27 mouse cellular contexts compared by ENCODE assay signal in genomic region chr13:19429812-19430370, GRCm38 (mm10). TPM values are rescaled to one million over a fixed set of nuclear protein-coding genes. Genes with fewer than 3 reads are reported as not detected.
A peak's percentile ranks its signal among the peaks of the same experiment; 100 is the strongest.
DNase-seq lines count a peak whose midpoint lies in the region; ATAC-seq lines count a peak whose summit lies in the region.
"Had no signal": no experiment of that assay in that cellular context is flagged by ENCODE, and none has a peak within 500 bp of the region (broad histone marks: within the 10 kb centered on the region; RNA-seq: fewer than 3 reads in every experiment).

No protein-coding gene starts in this region.

- no peaks in the 10 kb centered on the region for H3K9me3 ChIP-seq in heart, embryonic 10.5 days
- H3K9me3 ChIP-seq in heart, embryonic 13.5 days, result no peaks in the 10 kb centered on the region; the same call in 1 of the 2 replicates
- H3K9me3 ChIP-seq in kidney, embryonic 16.5 days (ENCODE audit: low read length), result no peaks in the 10 kb centered on the region
- H3K9me3 ChIP-seq: embryonic facial prominence, embryonic 10.5 days; embryonic facial prominence, embryonic 13.5 days; forebrain, embryonic 12.5 days; forebrain, embryonic 15.5 days; G1E; hindbrain, embryonic 10.5 days; hindbrain, embryonic 13.5 days; intestine, embryonic 15.5 days had no signal

- 36% methylated on average over 4 of the region's 4 CpGs for WGBS in heart, embryonic 10.5 days
- WGBS in heart, embryonic 13.5 days, result 25% methylated on average over 4 of the region's 4 CpGs
- WGBS in kidney, embryonic 16.5 days, result 27% methylated on average over 4 of the region's 4 CpGs

- H3K27ac ChIP-seq in heart, embryonic 10.5 days, result peak overlapping the region; percentile 62; the same call in 1 of the 2 replicates
- 0 out of 2 replicates have a peak overlapping the region, but pooled peaks have one; percentile 36 for H3K27ac ChIP-seq in heart, embryonic 13.5 days (replicated peaks)
- H3K27ac ChIP-seq in kidney, embryonic 16.5 days (ENCODE audit: low read length), result no peak overlapping the region
- H3K27ac ChIP-seq: embryonic facial prominence, embryonic 10.5 days; embryonic facial prominence, embryonic 13.5 days; forebrain, embryonic 12.5 days; forebrain, embryonic 15.5 days; hindbrain, embryonic 10.5 days; hindbrain, embryonic 13.5 days; intestine, embryonic 15.5 days had no signal

- no peaks in the 10 kb centered on the region for H3K36me3 ChIP-seq in heart, embryonic 10.5 days
- no peaks in the 10 kb centered on the region for H3K36me3 ChIP-seq in heart, embryonic 13.5 days
- H3K36me3 ChIP-seq in kidney, embryonic 16.5 days (ENCODE audit: insufficient read depth, low read length), result no peaks in the 10 kb centered on the region
- H3K36me3 ChIP-seq: embryonic facial prominence, embryonic 10.5 days; embryonic facial prominence, embryonic 13.5 days; forebrain, embryonic 12.5 days; forebrain, embryonic 15.5 days; G1E; hindbrain, embryonic 10.5 days; hindbrain, embryonic 13.5 days; intestine, embryonic 15.5 days had no signal

- H3K27me3 ChIP-seq in heart, embryonic 10.5 days (ENCODE audit: insufficient read depth, poor library complexity, severe bottlenecking), result no peaks in the 10 kb centered on the region
- H3K27me3 ChIP-seq in heart, embryonic 13.5 days (replicated peaks), result no peaks in the 10 kb centered on the region
- no peaks in the 10 kb centered on the region for H3K27me3 ChIP-seq in kidney, embryonic 16.5 days (ENCODE audit: insufficient read depth, low read length)
- H3K27me3 ChIP-seq: CH12.LX; embryonic facial prominence, embryonic 13.5 days; forebrain, embryonic 12.5 days; forebrain, embryonic 15.5 days; hindbrain, embryonic 13.5 days; intestine, embryonic 15.5 days; Patski had no signal

- no peak; the same call in 1 of the 2 replicates for ATAC-seq in heart, embryonic 13.5 days (ENCODE audit: extremely low read depth, insufficient number of reproducible peaks, low FRiP score, low TSS enrichment)
- peak; percentile 76 for ATAC-seq in kidney, embryonic 16.5 days (ENCODE audit: low FRiP score, low TSS enrichment)
- peak; percentile 62 for ATAC-seq in megakaryocyte, adult 5-6 weeks (ENCODE audit: poor library complexity, severe bottlenecking)
- ATAC-seq: forebrain, embryonic 15.5 days; hindbrain, embryonic 16.5 days; intestine, embryonic 15.5 days; Patski had no signal

- no peak overlapping the region for H3K4me2 ChIP-seq in heart, embryonic 13.5 days
- H3K4me2 ChIP-seq in kidney, embryonic 16.5 days (replicated peaks; ENCODE audit: low read depth, low read length), result no peak overlapping the region
- H3K4me2 ChIP-seq: embryonic facial prominence, embryonic 13.5 days; forebrain, embryonic 12.5 days; forebrain, embryonic 15.5 days; hindbrain, embryonic 13.5 days; intestine, embryonic 15.5 days had no signal

- H3K9ac ChIP-seq in heart, embryonic 13.5 days, result no peak overlapping the region
- H3K9ac ChIP-seq in kidney, embryonic 16.5 days (replicated peaks; ENCODE audit: low read length), result no peak overlapping the region
- H3K9ac ChIP-seq: embryonic facial prominence, embryonic 13.5 days; forebrain, embryonic 12.5 days; forebrain, embryonic 15.5 days; hindbrain, embryonic 13.5 days; intestine, embryonic 15.5 days had no signal

- no peak overlapping the region for H3K4me3 ChIP-seq in heart, embryonic 10.5 days
- H3K4me3 ChIP-seq in heart, embryonic 13.5 days, result no peak overlapping the region
- H3K4me3 ChIP-seq in kidney, embryonic 16.5 days (ENCODE audit: low read length), result no peak overlapping the region
- H3K4me3 ChIP-seq: embryonic facial prominence, embryonic 10.5 days; embryonic facial prominence, embryonic 13.5 days; erythroblast, embryonic 14.5 days; forebrain, embryonic 12.5 days; forebrain, embryonic 15.5 days; hindbrain, embryonic 10.5 days; hindbrain, embryonic 13.5 days; intestine, embryonic 15.5 days had no signal

- DNase-seq in heart, embryonic 10.5 days (ENCODE audit: low spot score), result no peak
- DNase-seq in heart, adult 11 months, result no peak
- no peak for DNase-seq in heart, adult 9 months (ENCODE audit: low spot score in 2 of 2)
- DNase-seq in kidney, postnatal 25 days, result no peak
- DNase-seq: adrenal gland, postnatal 10 days; adrenal gland, postnatal 36 days; B cell, adult 2 months; cerebellum, adult 18-20 months; cerebellum, adult 9-10 months; cerebellum, postnatal 14 days; gastrocnemius, postnatal 25 days; heart, postnatal 36 days had no signal

- H3K4me1 ChIP-seq in heart, embryonic 10.5 days, result peaks cover 9% of the 10 kb centered on the region; the same call in 1 of the 2 replicates
- H3K4me1 ChIP-seq in heart, embryonic 13.5 days, result peaks cover 10% of the 10 kb centered on the region
- 0 out of 2 replicates have a peak, but pooled peaks cover 4% of the 10 kb centered on the region for H3K4me1 ChIP-seq in kidney, embryonic 16.5 days (ENCODE audit: insufficient read depth, low read length)
- H3K4me1 ChIP-seq: embryonic facial prominence, embryonic 10.5 days; forebrain, embryonic 12.5 days; forebrain, embryonic 15.5 days; hindbrain, embryonic 10.5 days; hindbrain, embryonic 13.5 days; intestine, embryonic 15.5 days had no signal

RNA-seq across cellular contexts. Expression of gene Stard3nl, which starts 34.3 kb away (rescaled TPM):
- polyA plus RNA-seq in heart, embryonic 10.5 days (2016; fragmentation: Nextera tagmentation; extraction: Ambion mirVana), result 100 and 105 TPM in 2 replicates
- 82.9 and 83.6 TPM in 2 replicates for polyA plus RNA-seq in heart, embryonic 13.5 days (2015; fragmentation: Nextera tagmentation; extraction: Ambion mirVana)
- polyA plus RNA-seq in kidney, embryonic 16.5 days (2015; fragmentation: Nextera tagmentation; extraction: Ambion mirVana), result 105 and 109 TPM in 2 replicates
- 109 and 113 TPM in 2 replicates for total RNA-seq in megakaryocyte, adult 5-6 weeks (2015)
- 65.5 and 72.3 TPM in 2 replicates for total RNA-seq in megakaryocyte, adult 5-6 weeks (2017)
